Mouse (Mus musculus) kidney, adult 2 months (tissue): Measurements from ENCODE around the gene Dalrd3.

Experiments used
- CTCF ChIP-seq: fragments of 200-500 bp; conservative IDR thresholded peaks from 2 replicates; pipeline ENCODE4 v1.5.1; 2011; ENCODE audit warnings: low read depth, mild to moderate bottlenecking, control low read depth, low read length, moderate library complexity, mixed read lengths; ENCODE audit not compliant: insufficient read depth, insufficient read length
- POLR2A ChIP-seq: fragments of 200-500 bp; IDR thresholded peaks from one replicate; pipeline ENCODE4 v1.6.1; 2011; ENCODE audit warnings: low read depth, low read length, control low read depth

GRCm38 (mm10) chr9:108563671-108564070, 6.0 kb upstream of the Dalrd3 start:
- no peak for TF ChIP-seq CTCF
- no peak for TF ChIP-seq POLR2A
